ENCODE assay signal across 11 mouse cellular contexts in the genomic region with DNA sequence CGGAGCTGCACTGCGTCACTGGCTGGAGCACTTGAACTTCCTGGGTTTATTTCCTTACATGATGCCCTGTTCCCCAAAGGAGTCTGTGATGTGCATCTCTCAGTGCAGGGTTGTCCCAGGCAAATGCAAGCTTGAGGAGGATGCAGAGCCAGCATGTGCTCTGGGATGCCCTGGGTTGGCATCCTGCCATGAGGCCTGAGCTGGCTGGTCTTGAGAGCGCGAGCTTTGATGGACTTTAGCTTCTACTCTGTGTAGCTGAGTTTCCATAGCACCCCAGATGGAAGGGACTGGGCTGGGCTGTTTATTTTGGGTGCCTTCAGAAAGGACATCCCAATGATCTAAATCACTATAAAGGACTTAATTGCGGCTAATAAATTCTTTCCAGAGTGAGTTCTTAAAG. TPM values are rescaled to one million over a fixed set of nuclear protein-coding genes. Genes with fewer than 3 reads are reported as not detected.
DNase-seq lines count a peak whose midpoint lies in the region; ATAC-seq and TF ChIP-seq lines count a peak whose summit lies in the region.
"Had no signal": no experiment of that assay in that cellular context is flagged by ENCODE, and none has a peak within 500 bp of the region (broad histone marks: within the 10 kb centered on the region; RNA-seq: fewer than 3 reads in every experiment).

No protein-coding gene starts in this region.

- no peaks in the 10 kb centered on the region for H3K36me3 ChIP-seq in kidney, embryonic 14.5 days (ENCODE audit: control insufficient read depth, insufficient read depth, low read length)
- no peaks in the 10 kb centered on the region for H3K36me3 ChIP-seq in C2C12 (ENCODE audit: control insufficient read depth, insufficient read depth)

- peak; percentile 74 to 77 for DNase-seq in cerebellum, postnatal 10 days
- DNase-seq in cerebellum, adult 8-10 months, result no peak
- peak; percentile 83 for DNase-seq in kidney, adult 11 months
- DNase-seq in kidney, postnatal 14 days, result peak; percentile 87
- DNase-seq in urinary bladder, adult 18-20 months (ENCODE audit: low spot score in 2 of 2), result no peak
- DNase-seq in c-Kit-positive CD71-positive TER-119-positive erythroid progenitor cells, embryonic 14.5 days (ENCODE audit: low spot score), result no peak
- DNase-seq: heart, postnatal 14 days; lung, postnatal 14 days had no signal

- peaks cover 68% of the 10 kb centered on the region for H3K4me1 ChIP-seq in kidney, embryonic 14.5 days (ENCODE audit: control insufficient read depth, insufficient read depth, low read length)

- H3K4me2 ChIP-seq in kidney, embryonic 14.5 days (replicated peaks; ENCODE audit: low read depth, low read length), result no peak overlapping the region

- H3K9ac ChIP-seq in kidney, embryonic 14.5 days (ENCODE audit: low read depth, low read length), result no peak overlapping the region

- no peaks in the 10 kb centered on the region for H3K79me2 ChIP-seq in C2C12 (ENCODE audit: control insufficient read depth, insufficient read depth)

- H3K9me3 ChIP-seq in kidney, embryonic 14.5 days (ENCODE audit: control insufficient read depth, low read length), result no peaks in the 10 kb centered on the region

- TF ChIP-seq CTCF in C2C12 (IDR thresholded peaks at IDR 0.05; ENCODE audit: control insufficient read depth, insufficient read depth, insufficient read length), result no peak

- H3K27ac ChIP-seq in kidney, embryonic 14.5 days (ENCODE audit: low read depth, low read length), result no peak overlapping the region

- H3K79me3 ChIP-seq in C2C12 (ENCODE audit: low read depth), result no peaks in the 10 kb centered on the region

- ATAC-seq in kidney, embryonic 14.5 days (ENCODE audit: low FRiP score, low TSS enrichment), result no peak
- ATAC-seq: midbrain, embryonic 16.5 days had no signal

- H3ac ChIP-seq in C2C12 (ENCODE audit: control insufficient read depth, insufficient read length, low read depth), result peak overlapping the region; percentile 22

- peaks cover 5% of the 10 kb centered on the region for H3K27me3 ChIP-seq in kidney, embryonic 14.5 days (ENCODE audit: control insufficient read depth, insufficient read depth, low read length)
- H3K27me3 ChIP-seq in C2C12 (ENCODE audit: control insufficient read depth, insufficient read depth, insufficient read length), result no peaks in the 10 kb centered on the region

- 63% methylated on average over 5 of the region's 5 CpGs for WGBS in kidney, embryonic 14.5 days

- no peak overlapping the region for H3K4me3 ChIP-seq in kidney, embryonic 14.5 days (ENCODE audit: low read length)
- H3K4me3 ChIP-seq in C2C12 (ENCODE audit: insufficient read depth, poor library complexity, severe bottlenecking), result no peak overlapping the region

TF ChIP-seq in C2C12, 6 proteins besides CTCF, POLR2A, EP300 and RAD21:
- peak; percentile 84 for TF ChIP-seq MAX (IDR thresholded peaks at IDR 0.05)
- TF ChIP-seq FOSL1 (IDR thresholded peaks at IDR 0.05; ENCODE audit: insufficient read depth, low read length, poor library complexity, severe bottlenecking), result no peak
- no peak for TF ChIP-seq MYOG (IDR thresholded peaks at IDR 0.05; ENCODE audit: control insufficient read depth, extremely low read depth, insufficient read length)
- no peak for TF ChIP-seq USF1 (IDR thresholded peaks at IDR 0.05; ENCODE audit: low read depth)
- no peak for TF ChIP-seq CEBPB (IDR thresholded peaks at IDR 0.05; ENCODE audit: low read depth)
- TF ChIP-seq MYOD1 (IDR thresholded peaks at IDR 0.05; ENCODE audit: control insufficient read depth, insufficient read length, low read depth), result no peak

RNA-seq across cellular contexts. Expression of a gene that starts 36.5 kb away (rescaled TPM):
- 16.4 and 21.0 TPM in 2 replicates for polyA plus RNA-seq in kidney, embryonic 14.5 days (2014; fragmentation: Nextera tagmentation; extraction: Ambion mirVana)
- polyA plus RNA-seq in C2C12 (2012; fragmentation: generic; extraction: Trizol), result 1.6 TPM

Comparison
In these comparisons a context has a peak if more than half of its experiments do, and no peak if none do; other contexts are left out.
1. DNase-seq: peak in cerebellum, postnatal 10 days (2 of 2), kidney, adult 11 months (single experiment) and kidney, postnatal 14 days (single experiment); none in cerebellum, adult 8-10 months (single experiment), urinary bladder, adult 18-20 months (0 of 2) and c-Kit-positive CD71-positive TER-119-positive erythroid progenitor cells, embryonic 14.5 days (single experiment).